Mouse (Mus musculus) heart, postnatal 0 days (tissue): ENCODE data around the gene Zfp827.

Source experiments
- CTCF ChIP-seq: IDR thresholded peaks from 2 replicates; pipeline ENCODE4 v1.5.1; 2016; ENCODE audit warnings: antibody characterized with exemption, control low read depth, low read depth
- EP300 ChIP-seq: IDR thresholded peaks from 2 replicates; pipeline ENCODE4 v1.6.1; 2016; ENCODE audit warnings: antibody characterized with exemption, low read depth

- TF ChIP-seq CTCF (no peak), EP300 (no peak)
These were observed 201.1 kb downstream of the Zfp827 start for GRCm38 (mm10) chr8:79229266-79229888.
